11 mouse cellular contexts compared by ENCODE assay signal in the genomic region with DNA sequence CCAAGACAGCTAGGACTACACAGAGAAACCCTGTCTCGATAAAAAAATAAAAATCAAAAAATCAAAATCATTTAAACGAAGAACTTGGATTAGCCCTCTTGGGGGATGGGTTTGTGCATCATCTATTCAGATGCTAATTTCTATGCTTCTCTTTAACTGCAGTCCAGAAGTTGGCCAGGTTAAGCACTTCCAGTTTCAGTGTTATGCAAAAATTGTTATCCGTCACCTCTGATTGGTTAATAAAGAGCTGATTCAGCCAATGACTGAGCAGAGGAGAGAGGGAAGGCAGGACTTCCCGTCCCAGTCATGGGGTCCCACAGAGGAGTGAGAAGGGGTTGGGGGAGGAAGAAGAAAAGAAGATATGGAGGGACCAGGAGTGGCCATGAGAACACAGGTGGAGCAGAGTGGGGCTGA. TPM values are rescaled to one million over a fixed set of nuclear protein-coding genes. Genes with fewer than 3 reads are reported as not detected.
DNase-seq lines count a peak whose midpoint lies in the region; ATAC-seq and TF ChIP-seq lines count a peak whose summit lies in the region.
"Had no signal": no experiment of that assay in that cellular context is flagged by ENCODE, and none has a peak within 500 bp of the region (broad histone marks: within the 10 kb centered on the region; RNA-seq: fewer than 3 reads in every experiment).

No protein-coding gene starts in this region.

- 64% methylated on average over 4 of the region's 4 CpGs for WGBS in lung, embryonic 14.5 days
- WGBS in forebrain, embryonic 14.5 days: 51% methylated on average over 4 of the region's 4 CpGs
- WGBS in neural tube, embryonic 12.5 days: 67% methylated on average over 4 of the region's 4 CpGs

- H3K4me2 ChIP-seq in lung, embryonic 14.5 days: peak overlapping the region; percentile 72; the same call in 1 of the 2 replicates
- 0 out of 2 replicates have a peak overlapping the region, but pooled peaks have one; percentile 12 for H3K4me2 ChIP-seq in forebrain, embryonic 14.5 days (ENCODE audit: low read length)
- H3K4me2 ChIP-seq in neural tube, embryonic 12.5 days (replicated peaks): peak overlapping the region; percentile 37

- DNase-seq in lung, embryonic 14.5 days: no peak
- DNase-seq in lung, postnatal 10 days: no peak
- peak; percentile 72 for DNase-seq in G1E (ENCODE audit: low spot score)
- DNase-seq in forebrain, embryonic 14.5 days (ENCODE audit: low spot score): peak; percentile 7
- DNase-seq in layer of hippocampus, postnatal 36 days: no peak
- no peak for DNase-seq in adrenal gland, adult 8-10 months
- no peak for DNase-seq in left cerebral cortex, adult 9 months (ENCODE audit: low spot score in 2 of 2)
- DNase-seq: heart, adult 2 months; kidney, postnatal 36 days had no signal

- no peaks in the 10 kb centered on the region for H3K27me3 ChIP-seq in lung, embryonic 14.5 days (ENCODE audit: insufficient read depth, low read length)
- H3K27me3 ChIP-seq in G1E (ENCODE audit: insufficient read depth, low read length): no peaks in the 10 kb centered on the region
- H3K27me3 ChIP-seq in forebrain, embryonic 14.5 days (replicated peaks; ENCODE audit: control insufficient read depth, insufficient read depth, low read length): no peaks in the 10 kb centered on the region
- no peaks in the 10 kb centered on the region for H3K27me3 ChIP-seq in neural tube, embryonic 12.5 days (replicated peaks)

- no peak overlapping the region; the same call in 1 of the 2 replicates for H3K9ac ChIP-seq in lung, embryonic 14.5 days
- no peak overlapping the region for H3K9ac ChIP-seq in forebrain, embryonic 14.5 days (ENCODE audit: low read length)
- H3K9ac ChIP-seq in neural tube, embryonic 12.5 days: no peak overlapping the region

- no peak for ATAC-seq in lung, embryonic 14.5 days (ENCODE audit: insufficient read depth)
- ATAC-seq in G1E (ENCODE audit: extremely low read depth, insufficient number of reproducible peaks, low FRiP score, poor library complexity, severe bottlenecking): peak; percentile 54
- no peak for ATAC-seq in forebrain, embryonic 14.5 days
- no peak for ATAC-seq in neural tube, embryonic 12.5 days (ENCODE audit: low FRiP score, low read depth)
- ATAC-seq: activated CD4-positive, CD25-positive, alpha-beta regulatory T cell, adult 4 months had no signal

- TF ChIP-seq CTCF in lung, embryonic 14.5 days (IDR thresholded peaks at IDR 0.05; ENCODE audit: low read depth): no peak
- no peak for TF ChIP-seq CTCF in G1E (IDR thresholded peaks at IDR 0.05; ENCODE audit: low read depth, low read length)

- no peak overlapping the region for H3K4me3 ChIP-seq in lung, embryonic 14.5 days (ENCODE audit: low read depth, low read length)
- H3K4me3 ChIP-seq in G1E (ENCODE audit: low read depth, low read length): peak overlapping the region; percentile 61
- no peak overlapping the region for H3K4me3 ChIP-seq in forebrain, embryonic 14.5 days (ENCODE audit: low read depth, low read length)
- H3K4me3 ChIP-seq in neural tube, embryonic 12.5 days: no peak overlapping the region
- H3K4me3 ChIP-seq: heart, adult 2 months had no signal

- no peak overlapping the region for H3K27ac ChIP-seq in lung, embryonic 14.5 days (ENCODE audit: low read depth)
- no peak overlapping the region for H3K27ac ChIP-seq in forebrain, embryonic 14.5 days (ENCODE audit: low read depth, low read length)
- no peak overlapping the region for H3K27ac ChIP-seq in neural tube, embryonic 12.5 days
- H3K27ac ChIP-seq: heart, adult 2 months had no signal

- peaks cover 15% of the 10 kb centered on the region for H3K4me1 ChIP-seq in lung, embryonic 14.5 days (ENCODE audit: insufficient read depth)
- H3K4me1 ChIP-seq in G1E (ENCODE audit: insufficient read depth, low read depth, low read length): peaks cover 53% of the 10 kb centered on the region
- H3K4me1 ChIP-seq in forebrain, embryonic 14.5 days (ENCODE audit: control insufficient read depth, insufficient read depth, low read length): peaks cover 19% of the 10 kb centered on the region
- peaks cover 27% of the 10 kb centered on the region for H3K4me1 ChIP-seq in neural tube, embryonic 12.5 days

- H3K36me3 ChIP-seq in lung, embryonic 14.5 days (ENCODE audit: insufficient read depth): peaks cover 20% of the 10 kb centered on the region
- peaks cover 43% of the 10 kb centered on the region for H3K36me3 ChIP-seq in G1E (replicated peaks)
- H3K36me3 ChIP-seq in forebrain, embryonic 14.5 days (ENCODE audit: control insufficient read depth, insufficient read depth, low read length): peaks cover 20% of the 10 kb centered on the region
- H3K36me3 ChIP-seq in neural tube, embryonic 12.5 days: peaks cover 20% of the 10 kb centered on the region

- no peaks in the 10 kb centered on the region for H3K9me3 ChIP-seq in lung, embryonic 14.5 days (ENCODE audit: low read depth, low read length)
- no peaks in the 10 kb centered on the region for H3K9me3 ChIP-seq in G1E (replicated peaks)
- no peaks in the 10 kb centered on the region for H3K9me3 ChIP-seq in forebrain, embryonic 14.5 days (replicated peaks; ENCODE audit: control insufficient read depth, low read length)
- H3K9me3 ChIP-seq in neural tube, embryonic 12.5 days: no peaks in the 10 kb centered on the region

RNA-seq across cellular contexts. Expression of gene Supt6, which starts 1.9 kb away (rescaled TPM):
- polyA plus RNA-seq in lung, embryonic 14.5 days (2014; fragmentation: Nextera tagmentation; extraction: Ambion mirVana): 25.8 and 27.9 TPM in 2 replicates
- total RNA-seq in G1E (2014; fragmentation: Nextera tagmentation) (118 and 127 TPM in 2 replicates), G1E (2017) (34.5 and 44.9 TPM in 2 replicates)
- polyA plus RNA-seq in G1E (2012): 129 and 137 TPM in 2 replicates
- polyA plus RNA-seq in forebrain, embryonic 14.5 days (2014; fragmentation: Nextera tagmentation; extraction: Ambion mirVana): 17.7 and 21.7 TPM in 2 replicates
- polyA plus RNA-seq in neural tube, embryonic 12.5 days (2016; fragmentation: Nextera tagmentation; extraction: Ambion mirVana): 34.0 and 40.5 TPM in 2 replicates
- total RNA-seq in layer of hippocampus, postnatal 36 days (2021): 100 to 1,000 TPM; 116 to 125 TPM
- total RNA-seq in adrenal gland, adult 8-10 months (2022): 10 to 100 TPM; 71.8 to 93.4 (median 79.5) TPM

RNA-seq across cellular contexts. Expression of gene Sdf2, which starts 2.2 kb away (rescaled TPM):
- polyA plus RNA-seq in lung, embryonic 14.5 days (2014; fragmentation: Nextera tagmentation; extraction: Ambion mirVana): 72.6 and 76.7 TPM in 2 replicates
- total RNA-seq in G1E (2014; fragmentation: Nextera tagmentation): 19.5 and 22.7 TPM in 2 replicates
- total RNA-seq in G1E (2017): 31.5 and 41.4 TPM in 2 replicates
- 2.3 and 7.8 TPM in 2 replicates for polyA plus RNA-seq in G1E (2012)
- polyA plus RNA-seq in forebrain, embryonic 14.5 days (2014; fragmentation: Nextera tagmentation; extraction: Ambion mirVana): 82.4 and 90.2 TPM in 2 replicates
- 59.8 and 60.8 TPM in 2 replicates for polyA plus RNA-seq in neural tube, embryonic 12.5 days (2016; fragmentation: Nextera tagmentation; extraction: Ambion mirVana)
- total RNA-seq in layer of hippocampus, postnatal 36 days (2021): 10 to 100 TPM; 61.0 to 66.3 TPM
- 100 to 1,000 TPM; 118 to 156 (median 125) TPM for total RNA-seq in adrenal gland, adult 8-10 months (2022)

RNA-seq across cellular contexts. Expression of gene 2610507B11Rik, which starts 13.8 kb away (rescaled TPM):
- 71.2 and 76.8 TPM in 2 replicates for polyA plus RNA-seq in lung, embryonic 14.5 days (2014; fragmentation: Nextera tagmentation; extraction: Ambion mirVana)
- 95.8 and 113 TPM in 2 replicates for total RNA-seq in G1E (2014; fragmentation: Nextera tagmentation)
- total RNA-seq in G1E (2017): 53.9 and 55.8 TPM in 2 replicates
- 63.8 and 70.6 TPM in 2 replicates for polyA plus RNA-seq in G1E (2012)
- polyA plus RNA-seq in forebrain, embryonic 14.5 days (2014; fragmentation: Nextera tagmentation; extraction: Ambion mirVana): 49.4 and 56.0 TPM in 2 replicates
- polyA plus RNA-seq in neural tube, embryonic 12.5 days (2016; fragmentation: Nextera tagmentation; extraction: Ambion mirVana): 64.9 and 72.4 TPM in 2 replicates
- 100 to 1,000 TPM; 194 to 217 TPM for total RNA-seq in layer of hippocampus, postnatal 36 days (2021)
- total RNA-seq in adrenal gland, adult 8-10 months (2022): 100 to 1,000 TPM; 178 to 198 (median 188) TPM

RNA-seq across cellular contexts. Expression of gene BC030499, which starts 42.9 kb away (rescaled TPM):
- 0.45 and 0.66 TPM in 2 replicates for polyA plus RNA-seq in lung, embryonic 14.5 days (2014; fragmentation: Nextera tagmentation; extraction: Ambion mirVana)
- total RNA-seq in G1E (2014; fragmentation: Nextera tagmentation): 2.5 and 3.7 TPM in 2 replicates
- total RNA-seq in G1E (2017): 0.99 and 1.2 TPM in 2 replicates
- polyA plus RNA-seq in G1E (2012): 0.04 TPM in 1 of 2 replicates, not detected in the other
- polyA plus RNA-seq in forebrain, embryonic 14.5 days (2014; fragmentation: Nextera tagmentation; extraction: Ambion mirVana): 0.19 and 0.43 TPM in 2 replicates
- 0.20 and 0.52 TPM in 2 replicates for polyA plus RNA-seq in neural tube, embryonic 12.5 days (2016; fragmentation: Nextera tagmentation; extraction: Ambion mirVana)
- 1 to 10 TPM; 7.2 to 7.8 TPM for total RNA-seq in layer of hippocampus, postnatal 36 days (2021)
- total RNA-seq in adrenal gland, adult 8-10 months (2022): 1 to 10 TPM in 3 of 4 experiments, under 1 TPM in 1; 0.26 to 1.8 (median 1.5) TPM

RNA-seq across cellular contexts. Expression of gene Spag5, which starts 53.6 kb away (rescaled TPM):
- 54.2 and 59.8 TPM in 2 replicates for polyA plus RNA-seq in lung, embryonic 14.5 days (2014; fragmentation: Nextera tagmentation; extraction: Ambion mirVana)
- total RNA-seq in G1E (2014; fragmentation: Nextera tagmentation) (70.7 and 71.3 TPM in 2 replicates), G1E (2017) (60.8 and 66.5 TPM in 2 replicates)
- polyA plus RNA-seq in G1E (2012): 55.3 and 77.5 TPM in 2 replicates
- 21.5 and 25.4 TPM in 2 replicates for polyA plus RNA-seq in forebrain, embryonic 14.5 days (2014; fragmentation: Nextera tagmentation; extraction: Ambion mirVana)
- 33.6 and 34.2 TPM in 2 replicates for polyA plus RNA-seq in neural tube, embryonic 12.5 days (2016; fragmentation: Nextera tagmentation; extraction: Ambion mirVana)
- 10 to 100 TPM in 1 of 2 experiments, 1 to 10 TPM in 1; 6.9 to 10.1 TPM for total RNA-seq in layer of hippocampus, postnatal 36 days (2021)
- total RNA-seq in adrenal gland, adult 8-10 months (2022): 1 to 10 TPM; 5.1 to 8.3 (median 6.9) TPM

Comparison
In these comparisons a context has a peak if more than half of its experiments do, and no peak if none do; other contexts are left out.
1. DNase-seq: peak in G1E (single experiment) and forebrain, embryonic 14.5 days (single experiment); none in lung, embryonic 14.5 days (single experiment), lung, postnatal 10 days (single experiment), layer of hippocampus, postnatal 36 days (0 of 2), adrenal gland, adult 8-10 months (single experiment) and left cerebral cortex, adult 9 months (0 of 2).
2. H3K4me2 ChIP-seq: peak in every context shown above with its lines; median percentile 72 in lung, embryonic 14.5 days; 37 in neural tube, embryonic 12.5 days; 12 in forebrain, embryonic 14.5 days.